Mouse (Mus musculus) urinary bladder, postnatal 25 days (tissue): ENCODE results near the gene Fry.
A peak's percentile ranks its signal among the peaks of the same experiment; 100 is the strongest.

Experiments used
- DNase-seq: peaks from one replicate; pipeline ENCODE4 v3.0.0; 2022; ENCODE audit warnings: low spot score

Gene Fry

GRCm38 (mm10) chr5:150118455-150119241, at the start of gene Fry:
TSS of gene Fry (plus strand) at chr5:150118645.
- peak; percentile 91 for DNase-seq

DNA sequence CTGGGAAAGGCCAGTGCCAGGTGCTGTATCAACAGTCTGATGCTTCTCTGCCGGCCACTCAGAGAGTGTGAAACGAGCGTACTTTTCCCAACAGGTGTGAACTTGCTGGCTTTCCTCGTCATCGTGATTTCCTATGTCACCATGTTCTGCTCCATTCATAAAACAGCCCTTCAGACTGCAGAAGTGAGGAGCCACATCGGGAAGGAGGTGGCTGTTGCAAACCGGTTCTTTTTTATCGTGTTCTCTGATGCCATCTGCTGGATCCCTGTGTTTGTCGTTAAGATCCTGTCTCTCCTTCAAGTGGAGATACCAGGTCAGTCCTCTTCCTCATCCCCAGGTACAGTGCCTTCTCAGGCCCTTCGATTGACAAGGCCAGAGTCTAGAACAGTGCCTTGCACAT, 48.4 kb upstream of the Fry start:
- DNase-seq, result no peak

- no peak for DNase-seq
These were observed 46.7 kb upstream of the Fry start for GRCm38 (mm10) chr5:150071738-150072137.

DNA sequence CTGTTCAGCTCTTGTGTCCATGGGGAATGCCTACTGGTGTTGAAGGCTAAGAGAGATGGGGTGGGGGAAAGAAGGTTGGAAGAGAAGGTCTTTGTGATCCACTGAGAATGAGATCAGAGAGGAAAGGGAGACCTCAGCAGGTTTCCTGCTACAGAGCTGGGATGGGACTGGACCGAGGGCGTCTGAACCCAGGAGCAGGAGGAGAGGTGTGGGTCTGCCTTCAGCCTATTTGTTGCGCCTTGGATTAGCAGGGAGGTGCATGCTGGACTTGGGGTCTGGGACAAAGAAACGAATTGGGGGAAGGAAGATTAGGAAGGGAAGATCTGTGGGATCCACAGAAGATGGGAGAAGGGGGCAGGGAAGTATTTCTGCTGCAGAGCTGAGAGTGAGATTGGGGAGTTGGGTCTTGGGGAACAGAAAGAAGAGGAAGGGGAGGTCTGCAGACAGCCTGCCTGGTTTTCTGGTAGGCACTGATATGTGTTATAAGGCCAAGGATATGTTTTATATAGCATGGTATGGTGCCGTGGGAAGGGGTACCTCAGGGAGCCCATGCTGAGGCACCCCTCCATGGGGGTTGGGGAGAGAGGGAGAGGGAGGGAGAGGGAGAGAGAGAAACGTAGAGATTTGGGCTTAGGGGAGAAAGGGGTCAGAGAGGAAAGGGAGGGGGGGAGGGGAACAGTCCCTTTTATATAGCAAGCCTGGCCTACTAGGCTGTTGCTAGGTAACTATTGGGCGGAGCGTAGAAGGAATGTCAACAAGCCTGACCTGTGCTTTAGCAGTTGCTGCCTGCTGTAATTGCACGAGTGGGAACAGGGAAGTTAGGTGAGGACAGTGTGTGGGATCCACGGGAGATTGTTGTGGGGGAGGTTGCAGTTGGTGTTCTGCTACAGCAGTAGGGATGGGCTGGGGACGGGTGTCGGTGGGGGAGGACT, 38.3 kb upstream of the Fry start:
- DNase-seq, result no peak

GRCm38 (mm10) chr5:150082696-150083095, 35.7 kb upstream of the Fry start:
- DNase-seq, result no peak

- no peak for DNase-seq
These were observed 35.3 kb upstream of the Fry start for GRCm38 (mm10) chr5:150083190-150083589.

DNA sequence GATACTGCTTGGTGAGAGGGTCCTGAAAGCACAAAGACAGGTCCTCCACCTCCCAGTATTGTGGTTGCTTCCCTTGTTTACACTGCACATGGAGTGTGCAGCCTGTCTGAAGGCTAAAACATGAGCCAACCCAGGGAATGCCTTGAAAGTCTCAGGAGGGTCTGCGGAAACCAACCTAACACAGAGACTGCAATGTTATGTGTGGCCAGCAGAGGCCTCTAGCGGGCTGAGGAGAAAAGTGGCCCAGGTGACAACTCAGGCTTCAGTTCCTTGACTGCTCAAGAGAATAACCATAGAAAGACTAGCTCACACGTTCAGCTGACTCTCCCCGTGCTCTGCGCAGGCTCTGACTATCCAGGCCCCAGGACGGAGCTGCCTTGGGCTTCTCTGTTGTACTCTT, 20.8 kb upstream of the Fry start:
- peak; percentile 47 for DNase-seq

- DNase-seq, result no peak
These were observed 19.7 kb upstream of the Fry start for GRCm38 (mm10) chr5:150098754-150099153.

GRCm38 (mm10) chr5:150101789-150102188, 16.7 kb upstream of the Fry start:
- DNase-seq, result no peak

GRCm38 (mm10) chr5:150106358-150106757, 12.1 kb upstream of the Fry start:
- DNase-seq, result no peak

DNA sequence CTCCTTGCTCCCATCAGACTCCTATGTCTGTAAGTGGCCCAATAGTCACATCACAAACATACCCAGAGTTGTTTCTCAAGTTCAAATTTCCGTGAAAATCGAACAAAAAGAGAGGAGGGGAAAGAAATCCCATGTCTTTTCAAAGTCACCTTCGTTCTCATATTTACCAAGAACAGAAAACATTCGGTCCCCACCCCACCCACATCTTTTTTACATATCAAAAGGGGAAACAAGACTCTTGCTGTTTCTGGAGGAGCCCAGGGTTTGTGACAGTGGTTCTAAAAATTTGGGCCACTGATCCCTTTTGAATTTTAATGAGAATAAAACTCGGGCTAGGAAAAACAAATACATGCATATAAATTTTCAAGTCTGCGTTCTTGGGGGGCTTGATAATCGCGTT, 7.2 kb upstream of the Fry start:
- DNase-seq, result no peak

DNA sequence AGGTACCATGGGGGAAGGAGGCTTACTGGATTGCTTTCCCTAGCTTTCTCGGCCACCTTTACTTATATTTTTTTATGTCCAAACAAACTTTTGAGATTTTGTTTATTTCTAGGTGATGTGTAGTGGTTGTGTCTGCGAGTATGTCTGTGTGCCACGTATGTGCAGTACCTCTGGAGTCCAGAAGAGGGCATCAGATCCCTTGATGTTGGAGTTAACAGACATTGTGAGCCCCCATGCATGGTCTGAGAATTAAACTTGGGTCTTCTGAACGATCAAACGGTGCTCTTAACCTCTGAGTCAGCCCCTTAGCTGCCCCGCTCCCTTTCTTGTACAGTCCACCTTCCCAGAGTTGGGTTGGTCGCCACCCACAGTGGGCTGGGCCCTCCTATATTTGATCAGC, 4.4 kb upstream of the Fry start:
- DNase-seq, result no peak

GRCm38 (mm10) chr5:150114778-150115177, 3.7 kb upstream of the Fry start:
- DNase-seq, result no peak

DNA sequence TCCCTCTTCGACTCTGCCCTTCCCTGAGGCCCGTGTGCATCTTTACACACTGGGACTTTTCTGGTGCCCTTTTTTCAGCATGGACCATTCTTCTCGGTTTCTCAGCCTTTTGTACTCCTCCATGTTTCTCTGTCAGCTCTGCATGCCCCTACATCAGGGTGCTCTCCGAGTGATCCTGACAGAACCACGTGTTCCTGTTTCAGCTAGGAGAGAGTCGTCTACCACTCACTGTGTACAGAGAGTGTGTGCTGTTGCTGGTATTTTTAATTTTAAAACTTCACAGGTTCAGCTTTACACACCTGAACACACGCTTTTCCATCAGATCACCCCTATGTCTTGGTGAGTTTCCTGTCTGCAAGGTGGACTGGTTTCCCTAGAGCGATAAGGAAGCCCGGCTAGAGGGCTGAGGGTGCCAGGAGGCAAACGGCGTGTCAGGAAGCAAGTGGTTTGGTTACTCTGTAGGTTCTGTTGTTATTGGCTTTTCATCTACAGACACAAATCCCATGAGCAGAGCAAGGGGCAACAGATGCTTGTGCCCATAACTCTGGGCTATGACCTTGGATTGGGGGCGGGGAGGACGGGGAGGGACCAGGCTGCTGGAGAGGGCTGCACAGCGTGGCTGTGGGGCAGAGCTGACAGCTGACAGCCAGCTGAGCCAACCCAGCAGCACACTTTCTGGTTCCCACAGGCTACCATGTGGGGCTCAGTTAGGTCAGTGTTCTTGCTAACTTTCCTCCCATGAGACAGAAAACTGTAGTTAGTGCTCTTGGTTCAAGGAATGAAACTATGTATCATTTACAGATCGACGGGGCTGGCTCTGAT, 3.0 kb upstream of the Fry start:
- DNase-seq, result no peak

GRCm38 (mm10) chr5:150116216-150116905, 2.1 kb upstream of the Fry start:
- no peak for DNase-seq

DNA sequence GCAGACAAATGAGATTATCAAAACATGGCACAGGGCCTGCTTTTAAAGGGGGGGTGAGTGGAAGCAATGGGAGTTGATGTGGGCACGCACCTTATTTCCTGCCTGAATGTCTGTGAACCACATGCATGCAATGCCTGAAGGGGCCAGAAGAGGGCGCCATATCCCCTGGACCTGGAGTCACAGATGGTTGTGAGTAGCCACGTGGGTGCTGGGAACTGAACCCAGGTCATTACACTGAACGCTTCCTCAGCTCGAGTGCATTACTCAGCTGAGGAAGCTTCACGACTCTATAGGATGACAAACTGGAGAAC, 1.6 kb upstream of the Fry start:
- DNase-seq, result no peak

DNA sequence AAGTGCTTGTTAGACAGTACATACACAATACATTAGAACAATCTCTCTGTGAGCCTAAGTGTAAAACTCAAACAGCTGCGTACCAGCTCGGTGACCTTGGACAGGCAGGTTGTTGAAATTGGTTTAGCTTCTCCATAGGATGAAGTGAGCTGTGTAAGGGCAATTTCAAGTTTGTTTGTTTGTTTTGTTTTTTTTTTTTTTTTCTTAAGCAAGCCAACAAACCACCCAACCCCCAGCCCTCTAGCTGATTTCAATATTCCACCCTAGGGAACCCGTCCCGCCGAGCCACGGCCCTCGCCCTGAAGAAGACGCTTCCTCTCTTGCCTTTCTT, 356 bp upstream of the Fry start:
- DNase-seq, result no peak

DNA sequence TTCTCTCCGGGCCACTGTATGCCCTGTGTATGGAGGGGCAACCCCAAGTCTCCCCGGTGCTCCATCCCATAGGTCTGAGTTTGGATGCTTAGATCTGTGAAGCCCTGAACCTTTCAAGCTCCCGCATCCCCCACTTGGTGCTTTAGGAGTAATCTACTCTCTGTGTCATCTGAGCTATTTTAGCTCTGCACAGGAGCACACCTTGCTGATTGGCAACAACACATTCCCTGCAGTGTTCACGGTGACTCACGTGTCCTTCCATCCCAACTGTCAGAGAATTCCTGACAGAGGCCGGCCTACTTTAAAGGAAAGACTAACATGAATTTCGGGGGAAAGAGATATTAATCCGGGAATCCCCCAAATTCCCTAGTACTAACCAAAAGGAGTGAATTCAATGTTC, 2.2 kb downstream of the Fry start:
- DNase-seq, result no peak

DNA sequence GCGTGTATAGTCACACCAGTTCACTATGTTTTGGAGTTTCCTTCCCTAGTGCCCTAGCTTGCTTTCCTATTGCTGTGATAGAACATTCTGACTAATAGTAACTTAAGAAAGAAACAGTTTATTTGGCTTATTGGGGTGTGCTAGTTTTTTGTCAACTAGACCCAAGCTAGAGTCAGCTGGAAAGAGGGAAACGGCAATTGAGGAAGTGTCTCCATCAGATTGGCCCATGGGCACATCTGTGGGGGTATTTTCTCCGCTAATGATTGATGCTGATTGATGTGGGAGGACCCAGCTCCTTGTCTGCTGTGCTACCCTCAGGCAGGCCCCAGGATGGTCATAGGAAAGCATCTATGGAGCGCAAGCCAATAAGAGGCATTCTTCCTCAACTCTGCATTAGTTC, 3.6 kb downstream of the Fry start:
- DNase-seq, result no peak

DNA sequence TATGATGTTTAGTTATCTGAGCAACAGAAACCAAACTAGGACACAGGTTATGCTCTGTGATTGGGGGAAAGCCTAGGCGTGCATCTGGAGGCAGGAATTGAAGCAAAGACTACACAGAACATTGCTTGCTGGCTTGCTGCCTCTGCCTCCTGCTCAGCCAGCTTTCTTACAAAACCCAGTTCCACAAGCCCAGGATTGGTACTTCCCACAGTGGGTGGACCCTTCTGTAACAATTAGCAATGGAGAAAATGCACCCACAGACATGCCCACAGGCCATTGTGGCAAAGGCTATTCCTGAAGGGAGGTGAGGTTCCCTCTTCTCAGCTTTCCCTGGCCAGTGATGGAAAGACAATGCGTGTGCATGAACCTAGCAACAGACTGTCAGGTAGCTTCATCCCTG, 4.1 kb downstream of the Fry start:
- no peak for DNase-seq

GRCm38 (mm10) chr5:150125920-150126319, 7.5 kb downstream of the Fry start:
- no peak for DNase-seq

GRCm38 (mm10) chr5:150128432-150128831, 10.0 kb downstream of the Fry start:
- DNase-seq, result no peak
